Mouse (Mus musculus) liver, embryonic 14.5 days (tissue): ENCODE measurements around the gene Cldn24.

Experiments
- CTCF ChIP-seq: IDR thresholded peaks from 2 replicates; pipeline ENCODE4 v1.5.1; 2016; ENCODE audit warnings: antibody characterized with exemption, low read depth, control low read depth
- EP300 ChIP-seq: IDR thresholded peaks from 2 replicates; pipeline ENCODE4 v1.6.1; 2016; ENCODE audit warnings: antibody characterized with exemption, low read depth

GRCm38 (mm10) chr8:47853356-47853755 is 31.4 kb downstream of the Cldn24 start:
- TF ChIP-seq CTCF (no peak), EP300 (no peak)
